Mouse (Mus musculus) lung, postnatal 25 days (tissue): ENCODE results near the gene Npas1.

Experiments
- DNase-seq: peaks from one replicate; pipeline ENCODE4 v3.0.0; 2022; ENCODE audit warnings: low spot score

Npas1 gene

GRCm38 (mm10) chr7:16471549-16471948, 6.0 kb downstream of the Npas1 start:
- DNase-seq, result no peak

DNA sequence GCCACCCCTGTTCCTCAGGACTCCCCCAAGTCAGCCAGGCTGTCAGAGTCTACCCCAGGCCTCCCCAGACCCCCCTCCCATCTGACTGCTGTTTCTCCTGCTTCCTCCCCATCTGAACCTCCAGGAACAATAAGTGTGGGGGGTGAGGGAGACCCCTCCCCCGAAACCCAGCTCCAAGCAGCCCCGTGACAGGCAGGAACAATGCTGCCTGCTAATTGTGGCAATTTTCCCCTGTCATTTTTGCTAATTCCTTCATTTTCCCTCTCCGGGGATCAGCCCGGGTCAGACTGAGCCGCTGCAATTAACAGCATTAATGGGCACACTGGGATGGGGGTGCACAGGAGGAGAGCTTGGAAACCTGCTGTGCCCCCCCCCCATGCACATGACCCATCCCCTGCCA, 9.4 kb downstream of the Npas1 start:
- no peak for DNase-seq

GRCm38 (mm10) chr7:16466565-16466964, 11.0 kb downstream of the Npas1 start:
- DNase-seq, result no peak

DNA sequence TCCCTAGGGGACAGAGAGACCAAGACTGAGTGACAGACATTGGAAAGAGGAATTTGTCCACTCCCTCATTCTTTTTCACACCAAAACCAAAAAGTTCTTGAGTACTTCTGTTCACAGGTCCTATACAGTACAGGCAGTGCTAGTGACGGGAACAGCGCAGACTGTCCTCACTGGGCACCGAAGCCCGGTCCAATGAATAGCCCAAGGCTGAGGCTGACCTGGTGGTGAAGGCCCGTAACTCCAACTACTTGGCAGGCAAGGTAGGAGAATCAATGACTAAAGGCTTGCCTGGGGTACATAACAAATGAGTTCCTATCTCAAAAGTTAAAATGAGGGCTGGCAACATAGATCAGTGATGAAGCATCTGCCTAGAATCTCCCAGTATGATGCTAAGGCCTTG, 12.0 kb downstream of the Npas1 start:
- no peak for DNase-seq

GRCm38 (mm10) chr7:16465160-16465559, 12.4 kb downstream of the Npas1 start:
- DNase-seq, result peak; percentile 74

GRCm38 (mm10) chr7:16463214-16463613, 14.3 kb downstream of the Npas1 start:
- peak; percentile 71 for DNase-seq

DNA sequence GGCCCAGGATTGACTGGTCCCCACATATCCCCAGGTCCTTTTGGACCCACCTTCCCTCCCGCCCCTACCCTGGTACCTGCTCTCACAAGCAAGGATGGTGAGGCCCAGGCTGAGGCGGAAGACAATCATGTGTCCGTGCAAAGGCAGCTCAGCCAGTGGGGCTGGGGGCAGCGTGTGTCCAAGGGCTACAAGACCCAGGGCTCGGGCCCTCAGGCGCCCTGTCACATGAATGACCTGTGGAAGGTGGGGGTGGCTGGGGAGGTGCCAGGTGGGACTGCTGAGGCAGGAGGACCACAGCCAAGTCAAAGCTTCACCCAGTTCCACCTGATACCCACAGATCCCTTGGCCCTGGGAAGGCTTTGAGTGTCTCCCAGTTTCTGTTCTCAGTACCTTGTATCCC, 15.8 kb downstream of the Npas1 start:
- DNase-seq, result no peak

- no peak for DNase-seq
Measured at GRCm38 (mm10) chr7:16461151-16461550, 16.4 kb downstream of the Npas1 start.

DNA sequence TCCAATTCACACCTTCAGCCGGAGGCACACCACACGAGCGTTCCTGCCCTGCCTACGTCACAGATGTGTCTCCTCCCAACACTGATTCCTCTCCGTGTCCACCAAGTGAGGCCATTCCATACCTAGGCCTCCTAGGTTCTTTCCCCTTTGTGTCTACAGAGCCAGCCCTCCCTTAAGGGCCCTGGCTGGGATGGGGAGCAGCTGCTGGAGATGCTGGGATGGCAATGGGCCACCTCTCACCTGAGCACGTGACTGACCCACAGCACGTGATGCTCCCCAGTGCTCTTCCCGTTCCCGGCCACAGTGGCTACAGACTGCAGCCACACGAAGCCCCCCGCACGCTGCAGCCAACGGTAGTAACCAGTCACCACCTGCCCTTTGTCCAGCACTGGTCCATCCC, 17.0 kb downstream of the Npas1 start:
- no peak for DNase-seq

- DNase-seq, result no peak
Measured at GRCm38 (mm10) chr7:16456289-16456688, 21.2 kb downstream of the Npas1 start.

DNA sequence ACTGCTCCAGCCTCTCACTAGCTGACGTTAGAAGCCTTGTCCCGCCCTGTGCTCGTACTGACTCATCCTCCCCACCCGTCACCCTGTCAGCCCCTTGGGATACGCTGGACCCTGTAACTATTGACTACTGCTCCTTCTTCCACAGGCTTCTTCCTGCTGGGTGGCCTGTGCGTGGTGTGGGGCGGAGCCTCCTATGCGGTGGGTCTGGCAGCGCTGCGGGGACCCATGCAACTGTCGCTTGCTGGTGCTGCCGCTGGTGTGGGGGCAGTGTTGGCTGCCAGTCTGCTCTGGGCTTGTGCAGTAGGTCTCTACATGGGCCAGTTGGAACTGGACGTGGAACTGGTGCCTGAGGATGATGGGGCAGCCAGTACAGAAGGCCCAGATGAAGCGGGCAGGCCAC, 22.5 kb downstream of the Npas1 start:
- no peak for DNase-seq

- peak; percentile 37 for DNase-seq
Measured at GRCm38 (mm10) chr7:16453118-16453711, 24.3 kb downstream of the Npas1 start.

DNA sequence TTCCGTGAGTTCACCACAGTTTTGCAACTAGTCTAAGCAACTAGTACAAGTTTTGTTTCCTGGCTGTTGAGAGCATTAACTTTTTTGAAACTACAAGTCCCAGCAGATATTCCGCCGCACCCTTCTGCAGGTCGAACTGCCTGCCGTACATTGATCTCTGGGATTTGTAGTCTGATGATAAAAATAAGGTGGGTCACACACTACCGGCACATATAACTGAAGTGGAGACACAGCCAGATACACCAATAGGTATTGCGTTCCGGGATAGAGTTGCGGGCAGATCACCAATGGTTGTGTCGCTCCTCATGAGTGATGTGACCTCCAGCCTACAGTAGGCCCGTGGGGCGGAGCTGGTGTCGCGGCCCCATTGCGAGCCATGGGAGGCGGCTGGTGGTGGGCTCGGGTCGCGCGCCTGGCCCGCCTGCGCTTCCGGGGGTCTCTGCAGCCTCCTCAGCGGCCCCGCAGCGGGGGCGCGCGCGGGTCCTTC, 24.9 kb downstream of the Npas1 start, which contains the start of gene Tmem160:
Gene Tmem160, plus strand, starts transcription at position 193 of the 487 bp plus-strand sequence.
- DNase-seq, result peak; percentile 96

DNA sequence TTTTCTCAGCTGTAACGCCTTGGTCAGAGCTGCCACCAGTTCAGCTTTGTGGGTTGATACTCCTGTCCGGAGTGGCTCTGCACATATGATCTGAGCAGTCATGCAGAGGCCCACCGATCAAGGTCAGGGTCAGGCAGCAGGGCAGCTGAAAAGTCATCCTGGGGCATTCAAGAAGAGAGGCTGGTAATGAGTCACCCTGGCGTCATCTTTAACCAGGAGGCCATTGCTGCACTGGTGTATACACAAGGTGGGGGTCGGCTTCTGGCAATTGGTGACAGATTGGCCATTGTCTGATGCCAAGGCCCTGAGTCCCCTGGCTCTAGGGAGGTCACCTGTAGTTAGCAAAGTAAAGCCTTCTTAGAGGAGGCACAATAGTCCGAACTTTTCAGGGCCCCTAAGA, 25.9 kb downstream of the Npas1 start:
- no peak for DNase-seq

GRCm38 (mm10) chr7:16441241-16441640, 36.3 kb downstream of the Npas1 start:
- peak; percentile 20 for DNase-seq

DNA sequence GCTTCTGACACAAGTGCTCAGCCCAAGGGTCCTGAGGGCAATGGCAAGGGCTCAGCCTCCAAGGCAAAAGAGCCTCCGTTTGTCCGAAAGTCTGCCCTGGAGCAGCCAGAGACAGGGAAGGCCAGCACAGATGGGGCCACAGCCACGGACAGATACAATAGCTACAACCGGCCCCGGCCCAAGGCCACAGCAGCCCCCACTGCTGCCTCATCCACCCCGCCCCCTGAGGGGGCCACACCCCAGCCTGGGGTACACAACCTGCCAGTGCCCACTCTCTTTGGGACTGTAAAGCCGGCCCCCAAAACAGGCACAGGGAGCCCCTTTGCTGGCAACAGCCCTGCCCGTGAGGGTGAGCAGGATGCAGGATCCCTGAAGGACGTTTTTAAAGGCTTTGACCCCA, 42.4 kb downstream of the Npas1 start:
- DNase-seq, result no peak

DNA sequence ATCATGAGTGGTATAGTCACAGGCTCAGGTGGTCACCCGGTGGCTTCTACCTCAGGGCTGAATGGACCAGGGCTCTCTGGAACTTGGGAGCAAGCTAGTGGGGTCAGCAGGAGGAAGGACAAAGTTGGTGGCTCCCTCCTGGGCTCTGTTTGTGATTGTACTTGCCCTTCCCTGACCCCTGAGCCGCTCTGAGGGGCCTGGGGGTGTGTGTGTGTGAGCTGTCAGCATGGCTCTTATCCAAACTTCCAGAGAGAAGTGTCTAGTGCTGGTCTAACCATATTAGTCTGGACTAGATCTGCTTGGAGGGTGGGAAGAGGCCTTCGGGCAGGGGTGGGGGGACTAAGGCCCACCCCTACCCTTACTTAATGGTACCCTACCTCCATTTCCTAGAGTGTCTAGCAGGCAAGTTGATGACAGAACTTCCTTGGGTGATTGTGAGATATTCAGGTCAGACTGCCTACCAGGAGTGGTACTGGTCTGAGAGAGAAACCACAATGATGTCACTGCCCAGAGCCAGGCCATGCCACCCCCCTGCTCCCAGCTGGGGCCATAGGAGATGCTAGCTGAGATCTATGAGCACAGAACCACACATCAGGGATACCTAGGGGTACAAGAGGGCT, 44.1 kb downstream of the Npas1 start:
- no peak for DNase-seq

- DNase-seq, result peak; percentile 89
Measured at GRCm38 (mm10) chr7:16426129-16426729, 51.3 kb downstream of the Npas1 start.

DNA sequence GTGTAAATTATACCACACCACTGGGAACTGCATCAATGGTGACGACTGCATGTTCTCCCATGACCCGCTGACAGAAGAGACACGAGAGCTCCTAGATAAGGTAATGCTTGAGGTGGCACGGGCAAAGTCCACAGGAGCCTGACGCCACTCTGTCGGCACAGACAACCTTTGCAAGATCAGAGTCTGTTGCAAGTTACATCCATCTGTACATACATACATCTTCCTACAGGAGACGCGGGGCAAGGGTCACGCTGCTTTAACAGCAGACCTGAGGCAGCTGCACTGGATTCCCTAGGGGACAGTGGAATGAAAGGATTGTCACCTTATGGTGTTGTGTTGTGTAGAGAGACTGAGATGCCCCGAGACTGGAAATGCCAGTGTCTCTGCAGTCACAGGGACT, 51.8 kb downstream of the Npas1 start:
- DNase-seq, result no peak

DNA sequence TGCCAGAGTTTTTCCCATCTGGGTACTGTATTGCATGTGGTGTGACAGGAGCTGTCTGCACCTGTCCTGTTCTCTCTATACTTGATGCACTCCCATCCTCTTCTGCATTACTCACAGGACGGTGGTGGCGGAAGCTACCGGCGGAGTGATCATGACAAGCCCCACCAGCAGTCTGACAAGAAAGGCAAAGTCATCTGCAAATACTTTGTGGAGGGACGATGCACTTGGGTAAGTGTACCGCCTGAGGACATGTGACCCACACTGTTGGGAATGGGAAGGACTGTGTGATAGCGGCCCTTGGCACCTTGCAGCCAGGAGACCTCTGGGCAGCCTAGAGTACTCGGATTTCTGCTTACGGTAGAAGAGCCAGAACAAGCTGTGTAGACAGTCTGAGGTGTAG, 53.8 kb downstream of the Npas1 start:
- no peak for DNase-seq

DNA sequence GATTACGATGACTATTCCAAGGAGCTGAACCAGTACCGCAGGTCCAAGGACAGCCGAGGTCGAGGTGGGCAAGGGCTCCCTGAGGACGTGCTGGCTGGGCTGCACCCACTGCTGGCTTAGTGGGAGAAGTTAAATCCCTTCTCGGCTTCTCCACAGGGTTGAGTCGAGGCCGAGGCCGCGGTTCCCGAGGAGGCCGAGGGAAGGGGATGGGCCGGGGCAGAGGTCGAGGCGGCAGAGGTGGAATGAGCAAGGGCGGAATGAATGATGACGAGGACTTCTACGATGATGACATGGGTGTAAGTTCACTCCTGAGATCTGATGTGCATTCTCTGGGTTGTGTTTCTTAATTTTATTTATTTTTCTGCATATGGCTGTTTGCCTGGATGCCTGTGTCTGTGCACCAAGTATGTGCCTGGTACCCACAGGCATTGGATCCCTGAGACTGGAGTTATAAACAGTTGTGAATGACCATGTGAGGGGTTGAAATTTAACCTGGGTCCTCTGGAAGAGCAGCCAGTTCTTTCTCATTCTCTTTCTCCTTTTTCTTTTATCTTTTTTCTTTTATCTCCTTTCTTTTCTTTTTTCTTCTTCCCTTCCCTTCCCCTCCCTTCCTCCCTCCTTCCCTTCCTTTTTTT, 55.2 kb downstream of the Npas1 start:
- DNase-seq, result no peak

DNA sequence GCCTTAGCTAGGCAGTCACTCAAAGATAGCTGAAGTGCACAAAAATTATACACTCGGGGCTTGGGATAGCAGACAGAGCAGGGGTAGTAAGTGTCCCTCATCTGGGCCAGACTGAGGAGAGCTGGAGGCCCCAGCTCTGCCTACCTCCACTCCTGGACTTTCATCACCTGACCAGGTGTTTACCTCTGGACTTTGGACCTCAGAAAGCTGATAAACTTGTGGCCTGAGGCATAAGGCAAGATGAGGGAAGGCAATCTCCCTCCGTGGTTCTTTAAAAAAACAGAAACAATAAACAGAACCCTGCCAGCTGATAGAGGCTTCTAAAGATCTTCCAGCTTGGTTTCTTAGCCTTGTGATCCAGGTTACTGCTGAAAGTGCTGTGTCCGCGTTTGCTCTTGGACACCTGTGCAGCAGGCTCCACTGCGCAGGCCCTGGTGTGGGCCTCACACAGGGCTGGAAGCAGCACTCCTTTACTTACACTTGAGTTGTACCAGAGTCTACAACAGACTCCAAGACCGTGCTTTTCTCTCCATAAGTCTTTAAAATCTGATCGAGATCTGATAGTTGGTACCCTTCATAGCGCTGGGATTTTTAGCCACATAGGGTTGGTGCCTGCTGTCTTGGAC, 56.9 kb downstream of the Npas1 start:
- DNase-seq, result no peak

DNA sequence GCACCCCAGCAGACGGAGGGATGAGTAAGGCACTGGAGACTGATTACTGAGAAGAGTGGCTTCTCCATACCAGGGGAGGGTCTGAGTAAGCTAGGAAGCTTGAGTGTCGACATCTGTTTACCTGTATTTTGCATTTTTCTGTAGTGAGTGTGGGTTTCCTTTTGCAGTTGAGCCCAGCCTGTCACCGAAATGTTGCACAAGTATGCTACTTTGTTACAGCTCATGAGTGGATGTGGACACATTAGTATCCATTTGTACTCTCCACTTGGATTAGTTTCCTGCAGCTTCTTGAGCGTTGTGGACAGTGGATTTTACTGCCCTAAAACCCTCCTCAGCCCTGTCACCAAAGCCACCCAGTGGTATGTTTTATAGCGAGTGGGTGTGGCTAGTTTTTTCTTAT, 58.8 kb downstream of the Npas1 start:
- DNase-seq, result no peak
